Mouse (Mus musculus) right cerebral cortex, adult 2 months (tissue): ENCODE results near the gene Trub1.

Experiments
- DNase-seq, 2 experiments: peaks; one replicate each; pipeline ENCODE4 v3.0.0; 2021 to 2022; ENCODE audit warnings: low spot score in 2 of 2

Gene Trub1

DNA sequence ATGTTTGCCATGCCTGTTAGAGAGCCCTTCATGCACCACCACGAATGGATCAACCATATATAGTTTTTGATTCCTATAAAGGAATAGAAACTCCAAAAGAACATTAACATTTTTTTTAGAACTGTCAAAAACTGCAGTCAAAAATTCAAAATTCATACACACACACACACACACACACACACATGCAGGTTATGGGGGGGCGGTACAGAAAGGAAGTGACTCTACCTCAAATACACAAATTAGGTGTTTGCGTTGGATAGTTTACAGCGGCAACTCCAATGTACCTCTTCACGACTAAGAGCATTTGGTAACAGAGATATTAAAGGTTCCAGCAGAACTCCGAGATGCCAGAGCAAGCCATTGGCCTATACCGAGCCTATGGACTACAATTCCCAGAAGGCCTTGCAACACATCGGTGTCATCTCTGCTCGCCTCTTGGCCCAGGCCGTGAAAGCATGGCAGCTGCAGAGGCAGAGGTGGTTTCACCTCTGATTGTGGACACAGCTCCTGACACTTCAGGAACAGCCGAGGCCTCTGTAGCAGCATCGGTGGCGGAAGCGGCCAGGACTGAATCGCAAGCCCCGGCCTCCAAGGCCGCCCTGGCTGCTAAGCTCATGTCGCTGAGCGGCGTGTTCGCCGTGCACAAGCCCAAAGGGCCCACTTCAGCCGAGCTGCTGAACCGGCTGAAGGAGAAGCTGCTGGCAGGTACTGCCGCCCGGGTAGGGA is at the start of gene Trub1:
TSS of gene Trub1 (plus strand) at position 421 of the 726 bp plus-strand sequence.
- peak; percentile 87 to 94 for DNase-seq

DNA sequence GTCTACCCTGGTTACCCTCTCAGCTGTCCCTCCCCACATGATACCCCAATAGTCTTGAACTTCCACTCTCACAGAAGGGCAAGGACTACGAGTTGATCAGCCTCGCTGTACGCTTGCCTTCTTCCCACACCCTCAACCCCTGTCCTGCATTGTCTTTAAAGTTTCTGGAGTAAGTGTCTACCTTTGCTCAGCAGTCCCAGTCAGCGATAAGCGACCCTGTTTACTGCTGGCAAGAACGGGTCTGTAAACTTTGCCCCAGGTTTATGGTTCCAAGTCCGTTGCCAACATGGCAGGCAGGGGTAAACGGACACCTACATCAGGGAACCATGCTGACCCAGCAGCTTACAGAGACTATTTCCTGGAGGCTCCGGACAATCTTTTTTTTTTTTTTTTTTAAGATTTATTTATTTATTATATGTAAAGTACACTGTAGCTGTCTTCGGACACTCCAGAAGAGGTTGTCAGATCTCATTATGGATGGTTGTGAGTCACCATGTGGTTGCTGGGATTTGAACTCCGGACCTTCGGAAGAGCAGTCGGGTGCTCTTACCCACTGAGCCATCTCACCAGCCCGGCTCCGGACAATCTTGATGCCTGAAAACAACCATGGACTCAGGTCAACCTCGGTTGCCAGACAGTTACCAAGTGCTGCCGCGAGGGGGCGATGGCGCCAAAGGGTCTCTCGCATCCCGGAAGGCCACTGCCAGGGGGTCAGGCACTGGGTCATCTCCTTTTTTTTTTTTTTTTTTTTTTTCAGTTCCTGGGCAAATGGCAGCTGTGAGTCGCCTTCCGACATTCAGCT is 48.8 kb upstream of the Trub1 start:
- DNase-seq: peak; percentile 66 to 71

GRCm38 (mm10) chr19:57404502-57404848 is 48.2 kb upstream of the Trub1 start:
- peak; percentile 16 to 17 for DNase-seq

DNA sequence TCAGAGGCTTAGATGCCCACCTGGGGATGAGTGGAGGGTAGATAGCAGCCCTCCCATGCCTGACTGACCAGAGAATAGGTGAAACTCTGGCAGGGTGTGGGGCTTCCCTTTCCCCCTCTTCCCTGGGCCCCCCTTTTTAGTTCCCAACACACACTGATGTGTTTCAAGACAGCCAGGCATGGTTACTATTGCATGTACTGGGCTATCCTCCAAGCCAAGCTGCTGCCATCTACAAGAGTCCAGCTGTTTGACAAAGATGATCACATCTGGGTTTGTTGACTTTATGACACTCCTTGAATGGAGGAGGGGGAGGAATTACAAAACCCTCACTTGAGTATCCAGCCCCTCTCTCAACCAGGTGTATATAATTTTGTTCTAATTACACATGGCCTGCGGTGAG is 44.8 kb upstream of the Trub1 start:
- no peak for DNase-seq

DNA sequence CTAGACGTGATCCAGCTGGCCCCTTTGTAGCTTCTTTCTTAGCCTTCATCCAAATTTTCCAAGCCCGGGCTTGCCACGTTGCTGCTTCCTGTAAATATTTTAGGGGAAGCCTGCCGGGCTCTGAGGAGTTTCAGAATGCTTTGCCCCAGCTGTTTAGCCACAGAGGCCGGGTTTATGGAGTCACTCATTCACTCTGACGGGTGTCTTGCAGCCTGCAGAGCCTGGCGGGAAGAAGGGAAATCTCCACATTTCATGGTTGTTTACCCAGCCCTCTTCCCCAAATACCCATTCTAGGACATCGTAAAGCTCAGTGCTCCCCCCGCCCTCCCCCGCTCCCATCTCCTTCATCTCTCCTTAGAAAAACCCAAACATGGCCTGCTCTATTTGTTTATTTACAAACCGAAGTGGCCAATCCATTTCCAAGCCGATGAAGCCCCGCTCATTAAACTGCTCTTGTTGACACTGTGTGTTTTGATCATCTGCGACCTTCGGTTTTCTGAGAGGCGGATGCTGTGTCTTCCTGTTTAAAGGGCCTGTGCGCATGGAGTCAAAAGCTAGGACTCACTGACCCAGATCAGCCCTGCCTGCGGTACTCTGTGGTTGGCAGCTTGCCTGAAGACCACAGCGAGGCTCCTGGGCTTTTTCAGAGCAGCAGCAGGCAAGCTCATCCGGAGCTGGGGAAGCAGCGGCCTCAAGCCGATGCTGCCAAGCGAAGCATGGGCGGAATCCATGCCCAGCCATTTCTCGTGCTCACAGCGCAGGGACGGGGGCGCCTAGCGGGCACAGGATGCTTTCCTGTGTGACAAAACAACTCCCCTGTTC is 41.1 kb upstream of the Trub1 start:
- DNase-seq: peak; percentile 31 to 46

- DNase-seq: no peak
Measured at GRCm38 (mm10) chr19:57413170-57413569, 39.5 kb upstream of the Trub1 start.

- no peak for DNase-seq
Measured at GRCm38 (mm10) chr19:57413918-57414317, 38.8 kb upstream of the Trub1 start.

GRCm38 (mm10) chr19:57415031-57415807 is 37.5 kb upstream of the Trub1 start:
- DNase-seq: peak; percentile 35 to 62

GRCm38 (mm10) chr19:57417800-57418580 is 34.7 kb upstream of the Trub1 start:
- DNase-seq: no peak

- no peak for DNase-seq
Measured at GRCm38 (mm10) chr19:57423402-57423801, 29.3 kb upstream of the Trub1 start.

- DNase-seq: no peak
Measured at GRCm38 (mm10) chr19:57425296-57425695, 27.4 kb upstream of the Trub1 start.

DNA sequence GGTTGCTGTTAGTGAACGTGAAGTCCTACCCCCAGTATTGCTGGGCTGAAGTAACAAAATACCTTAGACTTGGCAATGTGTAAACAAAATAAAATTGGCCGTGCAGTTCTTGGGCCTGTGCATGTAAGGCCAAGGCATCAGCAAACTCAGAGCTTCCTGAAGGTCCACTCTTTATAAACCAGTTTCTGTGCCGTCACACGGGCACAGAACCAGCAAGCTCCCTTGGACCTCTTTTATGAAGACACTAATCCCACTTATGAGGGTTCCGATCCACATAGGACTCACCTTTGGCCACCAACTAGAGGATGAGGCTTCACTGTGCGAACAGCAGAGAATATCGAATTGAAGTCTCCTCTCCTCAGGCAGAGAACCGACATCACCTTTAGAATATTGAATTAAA is 25.9 kb upstream of the Trub1 start:
- no peak for DNase-seq

DNA sequence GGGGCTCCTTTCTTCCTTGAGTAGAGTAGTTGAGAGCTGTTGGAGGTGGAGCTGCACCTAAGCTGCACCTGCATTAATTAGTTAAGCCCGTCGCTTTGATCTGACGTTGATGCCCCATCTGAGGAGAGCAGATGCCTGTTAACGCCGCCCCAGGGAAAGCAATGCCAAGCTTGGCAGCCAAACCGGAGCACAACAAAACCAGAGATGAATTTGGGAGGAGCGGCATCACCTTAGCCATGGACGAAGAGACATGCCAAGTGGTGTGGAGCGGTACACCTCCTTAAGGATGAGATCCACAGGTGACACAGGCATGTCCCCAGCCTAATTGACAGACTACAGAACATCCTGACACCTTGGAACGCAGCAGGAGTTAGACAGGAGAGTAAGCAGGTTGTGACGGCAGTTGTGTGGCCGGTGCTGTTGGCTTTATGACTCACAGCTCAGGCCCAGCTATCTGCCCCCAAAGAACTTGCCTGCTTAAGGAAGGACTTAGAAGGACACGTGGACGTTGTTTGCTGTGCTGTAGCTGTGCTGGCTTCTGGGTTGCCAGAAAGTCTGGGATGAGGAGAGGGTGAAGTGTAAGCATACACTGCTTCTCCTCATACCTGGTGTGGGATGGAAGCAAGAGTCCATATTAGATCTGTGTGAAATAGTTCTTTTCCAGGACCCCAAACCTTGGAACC is 24.8 kb upstream of the Trub1 start:
- DNase-seq: no peak

GRCm38 (mm10) chr19:57428641-57429040 is 24.1 kb upstream of the Trub1 start:
- no peak for DNase-seq

- no peak for DNase-seq
Measured at GRCm38 (mm10) chr19:57429926-57430325, 22.8 kb upstream of the Trub1 start.

DNA sequence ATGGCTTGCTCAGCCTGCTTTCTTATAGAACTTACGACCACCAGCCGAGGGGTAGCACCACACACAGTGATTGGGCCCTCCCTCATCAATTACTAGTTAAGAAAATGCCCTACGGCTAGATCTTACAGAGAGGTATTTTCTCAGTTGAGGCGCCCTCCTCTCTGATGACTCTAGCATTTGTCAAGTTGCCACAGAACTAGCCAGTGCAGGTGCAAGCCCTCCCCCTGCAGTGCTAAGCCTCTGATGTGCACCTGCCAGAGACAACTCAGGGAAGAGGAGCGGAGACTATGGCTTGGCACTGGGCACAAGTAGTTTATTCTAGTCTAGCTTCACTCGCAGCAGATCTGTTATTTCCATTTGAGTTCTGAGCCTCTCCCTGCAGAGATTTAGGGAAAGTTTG is 21.2 kb upstream of the Trub1 start:
- no peak for DNase-seq

GRCm38 (mm10) chr19:57434024-57434423 is 18.7 kb upstream of the Trub1 start:
- no peak for DNase-seq

GRCm38 (mm10) chr19:57436586-57437021 is 16.1 kb upstream of the Trub1 start:
- DNase-seq: no peak

DNA sequence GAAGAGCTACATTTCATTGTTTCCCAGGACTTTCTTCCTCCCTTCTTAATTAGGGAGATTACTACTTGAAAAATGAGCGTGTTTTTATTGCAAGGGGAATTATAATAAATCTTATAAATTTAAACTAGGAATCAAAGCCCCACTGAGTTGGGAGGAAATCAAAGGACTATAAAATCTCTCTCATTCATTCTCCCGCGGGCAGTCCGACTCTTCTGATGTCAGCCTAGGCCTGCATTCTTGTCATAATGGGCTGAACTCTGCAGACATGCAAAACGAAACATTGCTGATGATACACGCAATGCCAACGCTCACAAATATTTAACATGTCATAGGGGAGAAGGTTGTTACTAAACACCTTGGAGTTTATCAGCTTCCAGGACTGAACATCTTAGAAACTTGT is 15.7 kb upstream of the Trub1 start:
- DNase-seq: no peak

GRCm38 (mm10) chr19:57439296-57439695 is 13.4 kb upstream of the Trub1 start:
- DNase-seq: no peak
